Mouse (Mus musculus) neural tube, embryonic 14.5 days (tissue): ENCODE results near the gene Rmnd5a. TPM values are rescaled to one million over a fixed set of nuclear protein-coding genes. Genes with fewer than 3 reads are reported as not detected.
A peak's percentile ranks its signal among the peaks of the same experiment; 100 is the strongest.

Experiments used
- ATAC-seq: fragments of 200-750 bp; cut with Nextera tagmentation; 2 replicates; pipeline ENCODE4 v1.8.0; 2017; ENCODE audit warnings: low read depth, mild to moderate bottlenecking, moderate TSS enrichment, moderate library complexity
- H3K27ac ChIP-seq: fragments of 300-500 bp; sonication (generic); 2 replicates; pipeline ENCODE4 v1.5.1; 2014; ENCODE audit warnings: low read depth, mild to moderate bottlenecking, control low read depth, low read length, moderate library complexity, mixed read lengths
- H3K27me3 ChIP-seq: fragments of 300-500 bp; sonication (generic); 2 replicates; pipeline ENCODE4 v1.6.1; 2014; ENCODE audit warnings: low read length; ENCODE audit not compliant: control insufficient read depth, insufficient read depth
- H3K36me3 ChIP-seq: fragments of 300-500 bp; sonication (generic); 2 replicates; pipeline ENCODE4 v1.6.1; 2014; ENCODE audit warnings: low read length, mixed read lengths; ENCODE audit not compliant: control insufficient read depth, insufficient read depth
- H3K4me1 ChIP-seq: fragments of 300-500 bp; sonication (generic); 2 replicates; pipeline ENCODE4 v1.6.1; 2014; ENCODE audit warnings: low read length; ENCODE audit not compliant: control insufficient read depth, insufficient read depth
- H3K4me2 ChIP-seq: fragments of 300-500 bp; sonication (generic); 2 replicates; pipeline ENCODE4 v1.6.1; 2014; ENCODE audit warnings: mild to moderate bottlenecking, low read depth, low read length, control low read depth
- H3K4me3 ChIP-seq: fragments of 300-500 bp; sonication (generic); 2 replicates; pipeline ENCODE4 v1.5.1; 2014; ENCODE audit warnings: low read depth, low read length, control low read depth, mixed read lengths
- H3K9ac ChIP-seq: fragments of 300-500 bp; sonication (generic); replicated peaks from 2 replicates; pipeline ENCODE4 v1.6.1; 2014; ENCODE audit warnings: low read depth, mild to moderate bottlenecking, control low read depth, low read length, mixed read lengths
- H3K9me3 ChIP-seq: fragments of 300-500 bp; sonication (generic); 2 replicates; pipeline ENCODE4 v1.6.1; 2016; ENCODE audit warnings: low read length; ENCODE audit not compliant: control insufficient read depth
- WGBS: fragments of 180-500 bp; shearing (Covaris S2); extraction: QIAGEN DNeasy Blood & Tissue Kit; methylation state at CpG from one replicate; pipeline ENCODE4 v1.1.7; 2014; 5-methylcytosine and 5-hydroxymethylcytosine counted together
- polyA plus RNA-seq: library from polyadenylated mRNA; unstranded; fragments of >200 nt; fragmentation: Nextera tagmentation; extraction: Ambion mirVana; gene quantifications from 2 replicates; pipeline ENCODE4 v1.2.1, GENCODE M21; 2014

Rmnd5a gene
- polyA plus RNA-seq, 1 experiment from 2014 or later: 6.7 TPM

GRCm38 (mm10) chr6:71425681-71426080 is 14.8 kb downstream of the Rmnd5a start:
- Histone ChIP-seq H3K27ac (no peak overlapping the region), H3K27me3 (no peaks in the 10 kb centered on the region), H3K4me1 (no peaks in the 10 kb centered on the region), H3K9ac (no peak overlapping the region), H3K9me3 (no peaks in the 10 kb centered on the region), H3K4me2 (no peak overlapping the region), H3K4me3 (no peak overlapping the region), H3K36me3 (peaks cover 7% of the 10 kb centered on the region)
- no peak for ATAC-seq
- WGBS: 96% methylated on average over 6 of the region's 6 CpGs

- no peaks in the 10 kb centered on the region for H3K9me3 ChIP-seq
- no peak overlapping the region for H3K4me2 ChIP-seq
- H3K4me1 ChIP-seq: no peaks in the 10 kb centered on the region
- no peak overlapping the region for H3K9ac ChIP-seq
- WGBS: 93% methylated on average over 3 of the region's 3 CpGs
- peaks cover 10% of the 10 kb centered on the region for H3K36me3 ChIP-seq
- ATAC-seq: no peak
- H3K4me3 ChIP-seq: no peak overlapping the region
- H3K27me3 ChIP-seq: no peaks in the 10 kb centered on the region
- no peak overlapping the region for H3K27ac ChIP-seq
Observed at GRCm38 (mm10) chr6:71423116-71423515, 17.3 kb downstream of the Rmnd5a start.

GRCm38 (mm10) chr6:71422162-71422561 is 18.3 kb downstream of the Rmnd5a start:
- no peaks in the 10 kb centered on the region for H3K4me1 ChIP-seq
- WGBS: 72% methylated on average over 3 of the region's 3 CpGs
- ATAC-seq: no peak
- no peaks in the 10 kb centered on the region for H3K27me3 ChIP-seq
- no peak overlapping the region for H3K27ac ChIP-seq
- no peaks in the 10 kb centered on the region for H3K9me3 ChIP-seq
- no peak overlapping the region for H3K9ac ChIP-seq
- no peak overlapping the region for H3K4me3 ChIP-seq
- H3K36me3 ChIP-seq: peaks cover 10% of the 10 kb centered on the region
- H3K4me2 ChIP-seq: no peak overlapping the region

- Histone ChIP-seq H3K36me3 (0 out of 2 replicates have a peak, but pooled peaks cover 3% of the 10 kb centered on the region), H3K9ac (no peak overlapping the region), H3K4me1 (no peaks in the 10 kb centered on the region), H3K27ac (no peak overlapping the region), H3K4me2 (no peak overlapping the region), H3K27me3 (no peaks in the 10 kb centered on the region), H3K4me3 (no peak overlapping the region), H3K9me3 (no peaks in the 10 kb centered on the region)
- ATAC-seq: no peak
- 93% methylated on average over 6 of the region's 6 CpGs for WGBS
Observed at GRCm38 (mm10) chr6:71420848-71421247, 19.6 kb downstream of the Rmnd5a start.

GRCm38 (mm10) chr6:71418874-71419273 is 21.6 kb downstream of the Rmnd5a start:
- no peak for ATAC-seq
- H3K36me3 ChIP-seq: 0 out of 2 replicates have a peak, but pooled peaks cover 3% of the 10 kb centered on the region
- no peak overlapping the region for H3K9ac ChIP-seq
- no peak overlapping the region for H3K27ac ChIP-seq
- H3K9me3 ChIP-seq: no peaks in the 10 kb centered on the region
- no peaks in the 10 kb centered on the region for H3K4me1 ChIP-seq
- H3K27me3 ChIP-seq: no peaks in the 10 kb centered on the region
- H3K4me3 ChIP-seq: no peak overlapping the region
- no peak overlapping the region for H3K4me2 ChIP-seq
- 87% methylated on average over 3 of the region's 3 CpGs for WGBS

- no peaks in the 10 kb centered on the region for H3K27me3 ChIP-seq
- H3K9ac ChIP-seq: no peak overlapping the region
- no peak for ATAC-seq
- H3K36me3 ChIP-seq: 0 out of 2 replicates have a peak, but pooled peaks cover 3% of the 10 kb centered on the region
- no peak overlapping the region for H3K4me2 ChIP-seq
- no peaks in the 10 kb centered on the region for H3K9me3 ChIP-seq
- H3K27ac ChIP-seq: no peak overlapping the region
- H3K4me3 ChIP-seq: no peak overlapping the region
- 94% methylated on average over 3 of the region's 3 CpGs for WGBS
- H3K4me1 ChIP-seq: no peaks in the 10 kb centered on the region
Observed at GRCm38 (mm10) chr6:71415446-71415845, 25.0 kb downstream of the Rmnd5a start.

GRCm38 (mm10) chr6:71414624-71415023 is 25.8 kb downstream of the Rmnd5a start:
- Histone ChIP-seq H3K4me2 (no peak overlapping the region), H3K27me3 (no peaks in the 10 kb centered on the region), H3K9me3 (no peaks in the 10 kb centered on the region), H3K27ac (no peak overlapping the region), H3K9ac (no peak overlapping the region), H3K4me1 (no peaks in the 10 kb centered on the region), H3K4me3 (no peak overlapping the region), H3K36me3 (0 out of 2 replicates have a peak, but pooled peaks cover 3% of the 10 kb centered on the region)
- 88% methylated on average over 4 of the region's 4 CpGs for WGBS
- no peak for ATAC-seq

GRCm38 (mm10) chr6:71398829-71399609 is 41.4 kb downstream of the Rmnd5a start:
- Histone ChIP-seq H3K4me3 (no peak overlapping the region), H3K36me3 (peaks cover 9% of the 10 kb centered on the region; the same call in 1 of the 2 replicates), H3K9me3 (no peaks in the 10 kb centered on the region), H3K4me2 (no peak overlapping the region), H3K9ac (no peak overlapping the region), H3K27me3 (no peaks in the 10 kb centered on the region), H3K4me1 (no peaks in the 10 kb centered on the region), H3K27ac (no peak overlapping the region)
- WGBS: 86% methylated on average over 4 of the region's 4 CpGs
- ATAC-seq: peak; percentile 49

GRCm38 (mm10) chr6:71396761-71397160 is 43.7 kb downstream of the Rmnd5a start:
- no peak for ATAC-seq
- Histone ChIP-seq H3K27me3 (no peaks in the 10 kb centered on the region), H3K27ac (no peak overlapping the region), H3K9me3 (no peaks in the 10 kb centered on the region), H3K4me3 (no peak overlapping the region), H3K4me1 (no peaks in the 10 kb centered on the region), H3K36me3 (peaks cover 16% of the 10 kb centered on the region), H3K9ac (no peak overlapping the region), H3K4me2 (no peak overlapping the region)
- 89% methylated on average over 6 of the region's 6 CpGs for WGBS
